Mouse (Mus musculus) kidney, postnatal 0 days (tissue): ENCODE results near the gene Rcbtb2. TPM values are rescaled to one million over a fixed set of nuclear protein-coding genes. Genes with fewer than 3 reads are reported as not detected.

Experiments used
- ATAC-seq: fragments of 200-750 bp; cut with Nextera tagmentation; replicated peaks from 2 replicates; pipeline ENCODE4 v1.8.0; 2017; ENCODE audit warnings: low read depth, moderate number of reproducible peaks, moderate TSS enrichment, moderate library complexity; ENCODE audit not compliant: low FRiP score
- DNase-seq: peaks from one replicate; pipeline ENCODE4 v3.0.0-alpha.2; 2016; ENCODE audit warnings: low spot score
- H3K27ac ChIP-seq: fragments of 300-500 bp; sonication (generic); 2 replicates; pipeline ENCODE4 v1.5.1; 2014; ENCODE audit warnings: mild to moderate bottlenecking
- H3K27me3 ChIP-seq: fragments of 300-500 bp; sonication (generic); 2 replicates; pipeline ENCODE4 v1.6.1; 2014; ENCODE audit warnings: low read length, mixed read lengths; ENCODE audit not compliant: insufficient read depth
- H3K36me3 ChIP-seq: fragments of 300-500 bp; sonication (generic); 2 replicates; pipeline ENCODE4 v1.6.1; 2014; ENCODE audit warnings: low read length, mixed read lengths; ENCODE audit not compliant: insufficient read depth
- H3K4me1 ChIP-seq: fragments of 300-500 bp; sonication (generic); replicated peaks from 2 replicates; pipeline ENCODE4 v1.6.1; 2014; ENCODE audit warnings: antibody characterized with exemption, low read length, mixed read lengths; ENCODE audit not compliant: insufficient read depth
- H3K4me2 ChIP-seq: fragments of 300-500 bp; sonication (generic); 2 replicates; pipeline ENCODE4 v1.6.1; 2014; ENCODE audit warnings: mild to moderate bottlenecking, low read length, moderate library complexity, mixed read lengths
- H3K4me3 ChIP-seq: fragments of 300-500 bp; sonication (generic); replicated peaks from 2 replicates; pipeline ENCODE4 v1.5.1; 2014; ENCODE audit warnings: low read depth, low read length
- H3K9ac ChIP-seq: fragments of 300-500 bp; sonication (generic); 2 replicates; pipeline ENCODE4 v1.6.1; 2014; ENCODE audit warnings: low read depth, low read length
- H3K9me3 ChIP-seq: fragments of 300-500 bp; sonication (generic); replicated peaks from 2 replicates; pipeline ENCODE4 v1.6.1; 2016; ENCODE audit warnings: low read length, inconsistent platforms, mixed read lengths
- CTCF ChIP-seq: IDR thresholded peaks from 2 replicates; pipeline ENCODE4 v1.5.1; 2016; ENCODE audit warnings: antibody characterized with exemption, low read depth, mild to moderate bottlenecking, moderate library complexity
- WGBS: fragments of 180-500 bp; shearing (Covaris S2); extraction: QIAGEN DNeasy Blood & Tissue Kit; methylation state at CpG from one replicate; pipeline ENCODE4 v1.1.7; 2014; 5-methylcytosine and 5-hydroxymethylcytosine counted together
- polyA plus RNA-seq: library from polyadenylated mRNA; unstranded; fragments of >200 nt; fragmentation: Nextera tagmentation; extraction: Ambion mirVana; gene quantifications from 2 replicates; pipeline ENCODE4 v1.2.1, GENCODE M21; 2015

The Rcbtb2 gene
- polyA plus RNA-seq, 1 experiment from 2014 or later: 87.4 TPM

- 58% methylated on average over 3 of the region's 3 CpGs for WGBS
- H3K4me1 ChIP-seq: no peaks in the 10 kb centered on the region
- no peaks in the 10 kb centered on the region for H3K9me3 ChIP-seq
- TF ChIP-seq CTCF: no peak
- peaks cover under 1% of the 10 kb centered on the region; the same call in 1 of the 2 replicates for H3K36me3 ChIP-seq
- DNase-seq (no peak), ATAC-seq (no peak)
- H3K4me3 ChIP-seq: no peak overlapping the region
- no peak overlapping the region for H3K9ac ChIP-seq
- no peak overlapping the region for H3K27ac ChIP-seq
- H3K27me3 ChIP-seq: no peaks in the 10 kb centered on the region
- no peak overlapping the region for H3K4me2 ChIP-seq
Measured at GRCm38 (mm10) chr14:73204016-73204415, 81.2 kb downstream of the Rcbtb2 start.

- no peaks in the 10 kb centered on the region; the same call in 1 of the 2 replicates for H3K36me3 ChIP-seq
- H3K9me3 ChIP-seq: no peaks in the 10 kb centered on the region
- no peak for TF ChIP-seq CTCF
- no peak overlapping the region for H3K9ac ChIP-seq
- no peak overlapping the region for H3K4me3 ChIP-seq
- H3K4me1 ChIP-seq: no peaks in the 10 kb centered on the region
- no peak overlapping the region for H3K4me2 ChIP-seq
- no peak overlapping the region for H3K27ac ChIP-seq
- ATAC-seq (no peak), DNase-seq (no peak)
- H3K27me3 ChIP-seq: no peaks in the 10 kb centered on the region
Measured at GRCm38 (mm10) chr14:73209262-73209661, 86.4 kb downstream of the Rcbtb2 start.

GRCm38 (mm10) chr14:73210196-73210595 lies 87.4 kb downstream of the Rcbtb2 start:
- no peak overlapping the region for H3K4me3 ChIP-seq
- no peaks in the 10 kb centered on the region; the same call in 1 of the 2 replicates for H3K36me3 ChIP-seq

GRCm38 (mm10) chr14:73211477-73211876 lies 88.6 kb downstream of the Rcbtb2 start:
- Histone ChIP-seq H3K9ac (no peak overlapping the region), H3K4me1 (no peaks in the 10 kb centered on the region), H3K27ac (no peak overlapping the region), H3K4me2 (no peak overlapping the region), H3K4me3 (no peak overlapping the region), H3K9me3 (no peaks in the 10 kb centered on the region), H3K27me3 (no peaks in the 10 kb centered on the region), H3K36me3 (peaks cover 3% of the 10 kb centered on the region)
- no peak for TF ChIP-seq CTCF
- no peak for DNase-seq
- ATAC-seq: no peak
- WGBS: 91% methylated on average over 5 of the region's 5 CpGs

More at GRCm38 (mm10) chr14:73210196-73210595, 87.4 kb downstream of the Rcbtb2 start:
- Histone ChIP-seq H3K4me2 (no peak overlapping the region), H3K9ac (no peak overlapping the region), H3K27ac (no peak overlapping the region), H3K27me3 (no peaks in the 10 kb centered on the region), H3K9me3 (no peaks in the 10 kb centered on the region), H3K4me1 (no peaks in the 10 kb centered on the region)
- TF ChIP-seq CTCF: no peak
- DNase-seq (no peak), ATAC-seq (no peak)
- 88% methylated on average over 8 of the region's 8 CpGs for WGBS

- no peak overlapping the region for H3K27ac ChIP-seq
- peaks cover 4% of the 10 kb centered on the region; the same call in 1 of the 2 replicates for H3K36me3 ChIP-seq
- 82% methylated on average over 1 of the region's 1 CpGs for WGBS
- DNase-seq: no peak
- no peak for ATAC-seq
- no peaks in the 10 kb centered on the region for H3K27me3 ChIP-seq
- H3K4me1 ChIP-seq: no peaks in the 10 kb centered on the region
- H3K9ac ChIP-seq: no peak overlapping the region
- no peak for TF ChIP-seq CTCF
- H3K9me3 ChIP-seq: no peaks in the 10 kb centered on the region
- no peak overlapping the region for H3K4me3 ChIP-seq
- no peak overlapping the region for H3K4me2 ChIP-seq
Measured at GRCm38 (mm10) chr14:73217062-73217461, 94.2 kb downstream of the Rcbtb2 start.

DNA sequence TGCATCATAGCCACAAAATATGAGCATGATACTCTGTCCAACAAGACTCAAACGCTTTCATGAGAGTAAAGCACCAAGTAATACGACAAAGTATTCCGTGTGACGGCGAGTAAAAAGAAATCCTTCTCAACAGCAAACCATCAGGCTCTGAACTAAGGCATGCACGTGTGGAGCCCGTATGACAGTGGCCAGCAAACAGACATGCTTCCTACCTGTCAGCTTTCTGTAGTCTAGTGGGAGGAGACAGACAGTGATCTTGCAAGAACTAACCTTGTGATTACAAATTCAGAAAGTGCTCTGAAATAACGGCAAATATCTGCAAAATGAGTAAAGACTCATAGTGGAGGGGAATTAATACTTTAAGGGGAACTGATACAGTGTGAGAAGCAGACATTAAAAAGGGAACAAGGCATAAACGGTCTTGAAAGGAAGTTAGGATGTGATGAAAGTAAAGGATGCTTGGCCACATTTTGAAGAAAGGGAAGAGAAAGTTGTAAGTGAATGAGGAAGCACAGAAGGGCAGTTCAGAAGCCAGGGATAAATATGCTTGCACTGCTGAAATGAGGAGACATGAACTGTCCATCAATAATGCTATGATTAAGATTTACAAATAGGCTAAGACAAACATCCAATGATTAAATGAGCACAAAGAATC lies 99.6 kb downstream of the Rcbtb2 start:
- H3K4me1 ChIP-seq: no peaks in the 10 kb centered on the region
- WGBS: 89% methylated on average over 9 of the region's 9 CpGs
- H3K9ac ChIP-seq: no peak overlapping the region
- H3K4me2 ChIP-seq: no peak overlapping the region
- no peak overlapping the region for H3K4me3 ChIP-seq
- ATAC-seq: no peak
- TF ChIP-seq CTCF: no peak
- H3K36me3 ChIP-seq: no peaks in the 10 kb centered on the region
- H3K9me3 ChIP-seq: no peaks in the 10 kb centered on the region
- no peak for DNase-seq
- H3K27ac ChIP-seq: no peak overlapping the region
- no peaks in the 10 kb centered on the region for H3K27me3 ChIP-seq

GRCm38 (mm10) chr14:73226346-73226745 lies 103.5 kb downstream of the Rcbtb2 start:
- TF ChIP-seq CTCF: no peak
- H3K36me3 ChIP-seq: no peaks in the 10 kb centered on the region
- no peaks in the 10 kb centered on the region for H3K9me3 ChIP-seq
- no peaks in the 10 kb centered on the region for H3K4me1 ChIP-seq
- H3K27ac ChIP-seq: no peak overlapping the region
- DNase-seq (no peak), ATAC-seq (no peak)
- no peaks in the 10 kb centered on the region for H3K27me3 ChIP-seq
- H3K9ac ChIP-seq: no peak overlapping the region
- no peak overlapping the region for H3K4me2 ChIP-seq
- H3K4me3 ChIP-seq: no peak overlapping the region
- 78% methylated on average over 3 of the region's 3 CpGs for WGBS
